Mouse (Mus musculus) CH12.LX (cell line): ENCODE results near the gene Glp2r. TPM values are rescaled to one million over a fixed set of nuclear protein-coding genes. Genes with fewer than 3 reads are reported as not detected.
A peak's percentile ranks its signal among the peaks of the same experiment; 100 is the strongest.

Experiments
- DNase-seq: peaks from one replicate; pipeline ENCODE4 v3.0.0-alpha.2; 2013; ENCODE audit errors: extremely low read depth
- H3K27ac ChIP-seq: 2 replicates; pipeline ENCODE4 v1.5.1; 2012; ENCODE audit warnings: low read depth, mild to moderate bottlenecking, control low read depth, moderate library complexity; ENCODE audit not compliant: insufficient read depth
- H3K27me3 ChIP-seq: replicated peaks from 2 replicates; pipeline ENCODE3; 2012; ENCODE audit warnings: inconsistent platforms
- H3K36me3 ChIP-seq, 2 experiments: replicated peaks in 1 of 2; 2 replicates each; pipeline versions ENCODE3 to v1.6.1; 2012; ENCODE audit warnings: inconsistent platforms in 1 of 2, low read length in 1 of 2, mild to moderate bottlenecking in 1 of 2, mixed read lengths in 1 of 2, moderate library complexity in 1 of 2; ENCODE audit not compliant: control insufficient read depth in 1 of 2, insufficient read depth in 1 of 2
- H3K4me1 ChIP-seq, 2 experiments: 2 replicates each; pipeline ENCODE4 v1.6.1; 2012; ENCODE audit warnings: inconsistent platforms in 1 of 2, moderate library complexity in 1 of 2; ENCODE audit not compliant: insufficient read depth in 2 of 2, control insufficient read depth in 1 of 2
- H3K4me2 ChIP-seq: 2 replicates; pipeline ENCODE4 v1.6.1; 2012; ENCODE audit warnings: low read depth, mild to moderate bottlenecking, control low read depth; ENCODE audit not compliant: poor library complexity, insufficient read depth, severe bottlenecking
- H3K4me3 ChIP-seq, 3 experiments: fragments of 150-350 bp in 1 of 3; sonication (generic) in 1 of 3; replicated peaks in 1 of 3; 2 replicates each; pipeline versions ENCODE3 to v1.5.1; 2011 to 2012; ENCODE audit warnings: low read depth in 2 of 3, low read length in 2 of 3, mild to moderate bottlenecking in 2 of 3, moderate library complexity in 2 of 3, control low read depth in 1 of 3, improper control_type of control experiment in 1 of 3, inconsistent platforms in 1 of 3, mixed read lengths in 1 of 3; ENCODE audit not compliant: poor library complexity in 1 of 3
- H3K79me2 ChIP-seq: replicated peaks from 2 replicates; pipeline ENCODE4 v1.6.1; 2012; ENCODE audit warnings: mild to moderate bottlenecking, moderate library complexity; ENCODE audit not compliant: control insufficient read depth, poor library complexity, insufficient read depth, severe bottlenecking; ENCODE audit errors: extremely low read depth
- H3K9ac ChIP-seq: 2 replicates; pipeline ENCODE4 v1.6.1; 2012; ENCODE audit warnings: low read depth, mild to moderate bottlenecking, control low read depth, moderate library complexity; ENCODE audit not compliant: insufficient read depth
- H3K9me3 ChIP-seq: replicated peaks from 2 replicates; pipeline ENCODE3; 2012; ENCODE audit warnings: low read length, inconsistent platforms, mixed read lengths
- BHLHE40 ChIP-seq: IDR thresholded peaks from 2 replicates; pipeline ENCODE4 v1.6.1; 2011; ENCODE audit warnings: mild to moderate bottlenecking, low read depth, low read length, improper control_type of control experiment
- CHD2 ChIP-seq: IDR thresholded peaks from 2 replicates; pipeline ENCODE4 v1.6.1; 2011; ENCODE audit warnings: low read length, improper control_type of control experiment
- CTCF ChIP-seq, 2 experiments: IDR thresholded peaks in 1 of 2; conservative IDR thresholded peaks in 1 of 2; 2 replicates each; pipeline ENCODE4 v1.5.1; 2011 to 2012; ENCODE audit warnings: low read depth in 2 of 2, low read length in 2 of 2, improper control_type of control experiment in 1 of 2, inconsistent platforms in 1 of 2, mild to moderate bottlenecking in 1 of 2, moderate library complexity in 1 of 2
- E2F4 ChIP-seq: IDR thresholded peaks from 2 replicates; pipeline ENCODE4 v1.6.1; 2011; ENCODE audit warnings: low read depth, low read length, improper control_type of control experiment; ENCODE audit not compliant: insufficient replicate concordance
- ELF1 ChIP-seq: IDR thresholded peaks from 2 replicates; pipeline ENCODE4 v1.6.1; 2014; ENCODE audit warnings: low read depth, mild to moderate bottlenecking, inconsistent platforms, low read length, improper control_type of control experiment
- EP300 ChIP-seq: IDR thresholded peaks from 2 replicates; pipeline ENCODE4 v1.6.1; 2011; ENCODE audit warnings: low read length, improper control_type of control experiment
- GABPA ChIP-seq: IDR thresholded peaks from 2 replicates; pipeline ENCODE4 v1.6.1; 2012; ENCODE audit warnings: low read depth, low read length, improper control_type of control experiment, inconsistent platforms; ENCODE audit not compliant: insufficient replicate concordance
- IRF4 ChIP-seq: IDR thresholded peaks from 2 replicates; pipeline ENCODE4 v1.6.1; 2014; ENCODE audit warnings: low read depth, mild to moderate bottlenecking, inconsistent platforms, low read length, improper control_type of control experiment
- JUN ChIP-seq: IDR thresholded peaks from 2 replicates; pipeline ENCODE4 v1.6.1; 2011; ENCODE audit warnings: low read depth, mild to moderate bottlenecking, low read length, improper control_type of control experiment, moderate library complexity; ENCODE audit not compliant: insufficient read depth
- JUND ChIP-seq: conservative IDR thresholded peaks from 2 replicates; pipeline ENCODE4 v1.6.1; 2011; ENCODE audit warnings: low read depth, low read length, improper control_type of control experiment
- KAT2A ChIP-seq: IDR thresholded peaks from 2 replicates; pipeline ENCODE4 v1.6.1; 2012; ENCODE audit warnings: low read length, improper control_type of control experiment, inconsistent platforms; ENCODE audit not compliant: insufficient replicate concordance
- MAFK ChIP-seq: IDR thresholded peaks from 2 replicates; pipeline ENCODE4 v1.6.1; 2011; ENCODE audit warnings: low read length, improper control_type of control experiment; ENCODE audit not compliant: insufficient replicate concordance
- MAX ChIP-seq: IDR thresholded peaks from 2 replicates; pipeline ENCODE4 v1.6.1; 2011; ENCODE audit warnings: low read length, improper control_type of control experiment
- MAZ ChIP-seq: IDR thresholded peaks from 2 replicates; pipeline ENCODE4 v1.6.1; 2012; ENCODE audit warnings: low read depth, mild to moderate bottlenecking, inconsistent platforms, low read length, improper control_type of control experiment, moderate library complexity
- MEF2A ChIP-seq: IDR thresholded peaks from 2 replicates; pipeline ENCODE4 v1.6.1; 2014; ENCODE audit warnings: low read depth, mild to moderate bottlenecking, inconsistent platforms, low read length, improper control_type of control experiment, borderline replicate concordance
- MXI1 ChIP-seq: IDR thresholded peaks from 2 replicates; pipeline ENCODE4 v1.6.1; 2011; ENCODE audit warnings: mild to moderate bottlenecking, low read depth, low read length, improper control_type of control experiment
- MYC ChIP-seq: IDR thresholded peaks from 2 replicates; pipeline ENCODE4 v1.6.1; 2011; ENCODE audit warnings: low read depth, mild to moderate bottlenecking, improper control_type of control experiment, low read length
- NELFE ChIP-seq: IDR thresholded peaks from 2 replicates; pipeline ENCODE4 v1.6.1; 2011; ENCODE audit warnings: low read depth, low read length, improper control_type of control experiment
- NRF1 ChIP-seq: IDR thresholded peaks from 2 replicates; pipeline ENCODE4 v1.6.1; 2014; ENCODE audit warnings: low read depth, mild to moderate bottlenecking, inconsistent platforms, low read length, improper control_type of control experiment, moderate library complexity
- PAX5 ChIP-seq: IDR thresholded peaks from 2 replicates; pipeline ENCODE4 v1.6.1; 2012; ENCODE audit warnings: low read length, inconsistent platforms, mixed read lengths
- POLR2A ChIP-seq: IDR thresholded peaks from 2 replicates; pipeline ENCODE4 v1.6.1; 2011; ENCODE audit warnings: low read depth, mild to moderate bottlenecking, improper control_type of control experiment, low read length
- RAD21 ChIP-seq: IDR thresholded peaks from 2 replicates; pipeline ENCODE4 v1.6.1; 2011; ENCODE audit warnings: low read depth, mild to moderate bottlenecking, low read length, improper control_type of control experiment, moderate library complexity
- RCOR1 ChIP-seq: conservative IDR thresholded peaks from 2 replicates; pipeline ENCODE4 v1.6.1; 2012; ENCODE audit warnings: low read depth, mild to moderate bottlenecking, inconsistent platforms, low read length, improper control_type of control experiment
- SMC3 ChIP-seq: IDR thresholded peaks from 2 replicates; pipeline ENCODE4 v1.6.1; 2011; ENCODE audit warnings: low read depth, low read length, improper control_type of control experiment
- TBP ChIP-seq: conservative IDR thresholded peaks from 2 replicates; pipeline ENCODE4 v1.6.1; 2011; ENCODE audit warnings: low read depth, low read length, improper control_type of control experiment
- TCF12 ChIP-seq: IDR thresholded peaks from 2 replicates; pipeline ENCODE4 v1.6.1; 2014; ENCODE audit warnings: low read depth, mild to moderate bottlenecking, inconsistent platforms, low read length, improper control_type of control experiment
- UBTF ChIP-seq: IDR thresholded peaks from 2 replicates; pipeline ENCODE4 v1.6.1; 2012; ENCODE audit warnings: low read depth, mild to moderate bottlenecking, inconsistent platforms, low read length, improper control_type of control experiment, moderate library complexity
- USF1 ChIP-seq: IDR thresholded peaks from 2 replicates; pipeline ENCODE4 v1.6.1; 2014; ENCODE audit warnings: low read depth, mild to moderate bottlenecking, inconsistent platforms, low read length, improper control_type of control experiment
- ZC3H11A ChIP-seq: IDR thresholded peaks from 2 replicates; pipeline ENCODE4 v1.6.1; 2012; ENCODE audit warnings: low read depth, mild to moderate bottlenecking, inconsistent platforms, low read length, improper control_type of control experiment
- ZKSCAN1 ChIP-seq: IDR thresholded peaks from 2 replicates; pipeline ENCODE4 v1.6.1; 2012; ENCODE audit warnings: low read depth, inconsistent platforms, low read length, improper control_type of control experiment, borderline replicate concordance
- ZMIZ1 ChIP-seq: IDR thresholded peaks from 2 replicates; pipeline ENCODE4 v1.6.1; 2012; ENCODE audit warnings: low read depth, mild to moderate bottlenecking, inconsistent platforms, low read length, improper control_type of control experiment
- ZNF384 ChIP-seq: IDR thresholded peaks from 2 replicates; pipeline ENCODE4 v1.6.1; 2012; ENCODE audit warnings: low read depth, low read length, improper control_type of control experiment, inconsistent platforms
- dilution Hi-C: fragments of 300-500 bp; cut with MboI; formaldehyde crosslinking; loops from 2 replicates; pipeline ENCODE4 v1.14.3; 2020; ENCODE audit warnings: low sequenced_read_pairs; ENCODE audit not compliant: extremely low pct_unique_long_range_greater_than_20kb, extremely low pct_ligation_motif_present
- in situ Hi-C: fragments of 300-500 bp; cut with MboI; formaldehyde crosslinking; loops from 3 replicates; pipeline ENCODE4 v1.14.3; 2019; ENCODE audit warnings: low sequenced_read_pairs, low pct_ligation_motif_present, low pct_unique_long_range_greater_than_20kb, mixed read lengths
- polyA plus RNA-seq: library from polyadenylated mRNA; unstranded; fragments of >175 nt; gene quantifications from 2 replicates; pipeline ENCODE4 v1.2.1, GENCODE M21; 2012; ENCODE audit warnings: low read depth; ENCODE audit not compliant: insufficient read length
- total RNA-seq, 2 experiments: library from RNA; depleted of rRNA; stranded (reverse); fragments of 300-350 nt in 1 of 2; fragments of >200 nt in 1 of 2; gene quantifications; 2 replicates each; pipeline ENCODE4 v1.2.3; 2012 to 2014

The Glp2r gene
- total and polyA plus RNA-seq, 3 experiments: 0.04 to 0.09 (median 0.07) TPM

DNA sequence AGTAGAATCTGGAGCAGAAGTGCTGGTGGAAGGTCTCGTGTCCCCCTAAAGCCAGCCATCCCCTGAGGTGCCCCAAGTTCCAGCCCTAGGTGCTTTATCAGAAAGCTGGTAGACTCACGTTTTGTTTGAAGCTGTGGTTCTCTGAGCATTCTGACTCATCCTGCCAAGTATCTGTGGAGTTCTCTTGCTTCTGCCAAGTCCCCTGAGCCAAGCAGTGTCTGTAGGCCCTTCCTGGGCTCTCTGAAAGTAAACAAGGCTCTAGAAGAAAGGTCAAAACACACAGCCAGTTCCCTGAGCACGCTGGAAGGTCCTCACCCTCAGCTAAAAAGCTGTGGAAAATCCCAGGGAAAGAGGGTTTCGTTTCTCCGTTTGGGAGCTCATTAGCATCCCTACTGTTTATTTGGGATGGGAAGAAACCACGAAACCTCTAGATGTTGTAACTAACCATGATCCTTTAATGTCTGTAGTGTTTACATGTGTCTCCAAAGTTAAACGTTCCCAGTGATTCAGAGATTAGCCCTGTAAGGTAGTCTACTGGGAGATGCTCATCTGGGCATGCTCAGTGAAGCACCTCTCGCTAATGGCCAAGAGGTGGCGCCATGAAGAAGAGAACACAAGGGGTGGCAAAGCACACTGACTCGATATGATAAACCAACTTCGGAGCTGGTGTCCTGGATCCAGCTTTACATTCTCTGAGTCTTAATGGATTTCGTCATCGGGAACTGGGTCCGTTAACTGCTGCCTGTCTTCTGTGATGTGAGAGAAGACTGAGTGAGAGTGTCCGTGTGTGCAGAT, 13.4 kb downstream of the Glp2r start:
- dilution Hi-C loops: no loop called here

DNA sequence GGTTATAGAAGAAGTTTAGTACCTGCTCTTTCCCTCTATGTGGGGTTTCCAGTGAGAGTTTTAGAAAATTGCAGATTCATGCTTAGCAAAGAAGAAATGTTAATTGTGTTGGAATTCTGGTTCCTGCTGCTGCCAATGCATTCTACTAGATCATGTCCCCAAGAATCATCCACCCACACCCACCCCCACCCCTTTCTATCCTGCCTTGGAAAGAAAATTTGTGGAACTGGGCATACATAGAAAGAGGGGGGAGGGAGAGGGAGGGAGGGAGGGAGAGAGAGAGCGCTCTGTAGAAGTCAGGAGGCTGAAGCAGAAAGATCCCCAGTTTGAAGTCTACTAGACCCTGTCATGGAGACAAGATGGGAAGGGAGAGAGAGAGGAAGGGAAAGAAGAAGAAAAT, 14.7 kb downstream of the Glp2r start:
- no peak overlapping the region for H3K9ac ChIP-seq

More for the DNA sequence above, 13.4 kb downstream of the Glp2r start:
- peaks cover 0 to 6% of the 10 kb centered on the region in 2 experiments; a peak in 1 of 4 replicates for H3K4me1 ChIP-seq
- H3K27me3 ChIP-seq: peaks cover 4% of the 10 kb centered on the region
- no peak overlapping the region for H3K27ac ChIP-seq
- no peak overlapping the region for H3K9ac ChIP-seq
- in situ Hi-C loops: no loop called here
- H3K36me3 ChIP-seq: no peaks in the 10 kb centered on the region
- TF ChIP-seq MYC (no peak), RAD21 (peak; percentile 54), RCOR1 (no peak), SMC3 (peak; percentile 66), EP300 (no peak), CTCF (conservative IDR thresholded peaks at IDR 0.05 in 1 of 2, IDR thresholded peaks at IDR 0.05 in 1 of 2; ENCODE audit: low read depth in 2 of 2, low read length in 2 of 2) (peak; percentile 55 to 82), MAX (no peak), E2F4 (no peak), BHLHE40 (peak; percentile 32; the same call in 1 of the 2 replicates), ZC3H11A (no peak), CHD2 (no peak), USF1 (no peak), ELF1 (no peak), ZKSCAN1 (no peak), GABPA (no peak), NELFE (no peak), NRF1 (peak; percentile 82)
- no peak overlapping the region for H3K4me3 ChIP-seq
- peak; percentile 54 for DNase-seq
- no peaks in the 10 kb centered on the region for H3K79me2 ChIP-seq
- no peak overlapping the region for H3K4me2 ChIP-seq
- no peaks in the 10 kb centered on the region for H3K9me3 ChIP-seq

More for the DNA sequence above, 14.7 kb downstream of the Glp2r start:
- DNase-seq: no peak
- Histone ChIP-seq H3K4me1 (peaks cover 2 to 6% of the 10 kb centered on the region in 2 experiments; a peak in 2 of 4 replicates), H3K36me3 (no peaks in the 10 kb centered on the region), H3K27me3 (peaks cover 4% of the 10 kb centered on the region), H3K4me3 (no peak overlapping the region)
- TF ChIP-seq JUND (no peak), KAT2A (no peak), MAFK (no peak), ZKSCAN1 (no peak), PAX5 (no peak), MYC (no peak), ZC3H11A (no peak), ZMIZ1 (no peak), MXI1 (no peak), MEF2A (no peak), ELF1 (no peak), NRF1 (no peak), MAZ (no peak), TBP (no peak), UBTF (no peak), IRF4 (no peak), JUN (no peak), ZNF384 (no peak), TCF12 (no peak), POLR2A (no peak)
- TF ChIP-seq, all 38 proteins: peak for 0
- Histone ChIP-seq H3K9me3 (no peaks in the 10 kb centered on the region), H3K27ac (no peak overlapping the region), H3K79me2 (no peaks in the 10 kb centered on the region), H3K4me2 (no peak overlapping the region)
- dilution Hi-C loops (no loop called here), in situ Hi-C loops (no loop called here)
